Mouse (Mus musculus) liver, embryonic 11.5 days (tissue): Measurements from ENCODE around the gene Erbb3. TPM values are rescaled to one million over a fixed set of nuclear protein-coding genes. Genes with fewer than 3 reads are reported as not detected.
"Not testable (repeated sequence)": the region's sequence is repeated elsewhere in the genome, so short reads cannot be mapped to it uniquely, and the experiment has no call there.

Experiments
- ATAC-seq: fragments of 200-750 bp; cut with Nextera tagmentation; replicated peaks from 2 replicates; pipeline ENCODE4 v1.8.0; 2017; ENCODE audit warnings: moderate number of reproducible peaks, mild to moderate bottlenecking, moderate TSS enrichment, moderate library complexity; ENCODE audit not compliant: low FRiP score
- DNase-seq: peaks from one replicate; pipeline ENCODE4 v3.0.0-alpha.2; 2017; ENCODE audit warnings: low spot score
- H3K27ac ChIP-seq: fragments of 300-500 bp; sonication (generic); 2 replicates; pipeline ENCODE4 v1.5.1; 2014; ENCODE audit warnings: mild to moderate bottlenecking, low read depth, low read length, control low read depth
- H3K27me3 ChIP-seq: fragments of 300-500 bp; sonication (generic); replicated peaks from 2 replicates; pipeline ENCODE4 v1.6.1; 2014; ENCODE audit warnings: low read length, mixed read lengths; ENCODE audit not compliant: control insufficient read depth, insufficient read depth
- H3K36me3 ChIP-seq: fragments of 300-500 bp; sonication (generic); 2 replicates; pipeline ENCODE4 v1.6.1; 2014; ENCODE audit warnings: mild to moderate bottlenecking, low read length, moderate library complexity, mixed read lengths; ENCODE audit not compliant: control insufficient read depth, insufficient read depth
- H3K4me1 ChIP-seq: fragments of 300-500 bp; sonication (generic); replicated peaks from 2 replicates; pipeline ENCODE4 v1.6.1; 2014; ENCODE audit warnings: low read length, mixed read lengths; ENCODE audit not compliant: control insufficient read depth, insufficient read depth
- H3K4me2 ChIP-seq: fragments of 300-500 bp; sonication (generic); 2 replicates; pipeline ENCODE4 v1.6.1; 2014; ENCODE audit warnings: mild to moderate bottlenecking, control low read depth, moderate library complexity
- H3K4me3 ChIP-seq: fragments of 300-500 bp; sonication (generic); 2 replicates; pipeline ENCODE4 v1.5.1; 2014; ENCODE audit warnings: low read depth, low read length, control low read depth
- H3K9ac ChIP-seq: fragments of 300-500 bp; sonication (generic); 2 replicates; pipeline ENCODE4 v1.6.1; 2014; ENCODE audit warnings: low read depth, low read length, control low read depth
- H3K9me3 ChIP-seq: fragments of 300-500 bp; sonication (generic); 2 replicates; pipeline ENCODE4 v1.6.1; 2016; ENCODE audit warnings: low read length, inconsistent platforms, mixed read lengths; ENCODE audit not compliant: control insufficient read depth
- WGBS: fragments of 180-500 bp; shearing (Covaris S2); extraction: QIAGEN DNeasy Blood & Tissue Kit; methylation state at CpG from one replicate; pipeline ENCODE4 v1.1.7; 2014; 5-methylcytosine and 5-hydroxymethylcytosine counted together
- polyA plus RNA-seq: library from polyadenylated mRNA; unstranded; fragments of >200 nt; fragmentation: Nextera tagmentation; extraction: Ambion mirVana; gene quantifications from 2 replicates; pipeline ENCODE4 v1.2.1, GENCODE M21; 2014

Erbb3 gene
- polyA plus RNA-seq, 1 experiment from 2014 or later = 3.0 TPM

- Histone ChIP-seq H3K4me2 (peak overlapping the region; percentile 76), H3K9me3 (no peaks in the 10 kb centered on the region), H3K9ac (peak overlapping the region; percentile 8; the same call in 1 of the 2 replicates), H3K27ac (no peak overlapping the region), H3K4me3 (peak overlapping the region; percentile 91), H3K36me3 (peaks cover 42% of the 10 kb centered on the region), H3K27me3 (no peaks in the 10 kb centered on the region), H3K4me1 (peaks cover 9% of the 10 kb centered on the region; the same call in 1 of the 2 replicates)
- ATAC-seq (no peak), DNase-seq (no peak)
- 87% methylated on average over 6 of the region's 6 CpGs for WGBS
Observed at GRCm38 (mm10) chr10:128563544-128563943, 25.9 kb downstream of the Erbb3 start.

GRCm38 (mm10) chr10:128556963-128557362 lies 32.5 kb downstream of the Erbb3 start:
- DNase-seq (no peak), ATAC-seq (no peak)
- 85% methylated on average over 6 of the region's 6 CpGs for WGBS
- Histone ChIP-seq H3K4me3 (no peak overlapping the region), H3K36me3 (peaks cover 42% of the 10 kb centered on the region), H3K9me3 (no peaks in the 10 kb centered on the region), H3K9ac (no peak overlapping the region), H3K27ac (no peak overlapping the region), H3K4me1 (no peaks in the 10 kb centered on the region), H3K4me2 (no peak overlapping the region), H3K27me3 (no peaks in the 10 kb centered on the region)

DNA sequence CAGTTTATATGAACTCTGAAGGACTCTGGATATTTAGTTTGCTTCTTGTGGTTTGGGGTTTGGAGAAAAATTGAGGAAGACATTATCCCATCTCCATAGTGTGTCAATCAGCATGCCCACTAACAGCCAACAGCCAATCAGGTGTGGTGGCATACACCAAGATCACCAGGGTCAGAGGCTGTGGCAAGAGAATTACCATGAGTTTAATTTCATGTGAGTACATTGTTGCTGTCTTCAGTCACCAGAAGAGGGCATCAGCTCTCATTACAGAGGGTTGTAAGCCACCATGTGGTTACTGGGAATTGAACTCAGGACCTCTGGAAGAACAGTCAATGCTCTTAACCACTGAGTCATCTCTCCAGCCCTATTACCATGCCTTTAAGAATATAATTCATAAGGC lies 33.2 kb downstream of the Erbb3 start:
- no peak overlapping the region for H3K27ac ChIP-seq
- DNase-seq (no peak), ATAC-seq (no peak; the same call in 1 of the 2 replicates)
- no peaks in the 10 kb centered on the region for H3K9me3 ChIP-seq
- peaks cover 37% of the 10 kb centered on the region for H3K36me3 ChIP-seq
- no peak overlapping the region for H3K9ac ChIP-seq
- no peak overlapping the region for H3K4me2 ChIP-seq
- H3K27me3 ChIP-seq = no peaks in the 10 kb centered on the region
- H3K4me3 ChIP-seq = no peak overlapping the region
- H3K4me1 ChIP-seq = no peaks in the 10 kb centered on the region

DNA sequence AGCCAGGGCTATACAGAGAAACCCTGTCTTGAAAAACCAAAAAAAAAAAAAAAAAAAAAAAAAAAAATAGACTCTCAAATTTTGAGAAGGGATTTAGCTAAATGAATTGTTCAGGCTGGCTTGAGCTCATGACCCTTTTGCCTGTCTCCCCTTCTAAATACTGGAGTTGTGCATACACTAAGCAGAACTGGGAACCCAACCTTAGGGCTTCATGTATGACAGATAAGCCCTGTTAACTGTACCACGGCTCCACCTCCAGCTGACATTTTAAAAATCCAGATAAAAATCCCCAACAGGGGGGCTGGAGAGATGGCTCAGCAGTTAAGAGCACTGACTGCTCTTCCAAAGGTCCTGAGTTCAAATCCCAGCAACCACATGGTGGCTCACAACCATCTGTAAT lies 33.9 kb downstream of the Erbb3 start:
- H3K9ac ChIP-seq, H3K4me2 ChIP-seq, H3K4me1 ChIP-seq, H3K4me3 ChIP-seq, H3K9me3 ChIP-seq, H3K27ac ChIP-seq, DNase-seq, H3K27me3 ChIP-seq: not testable (repeated sequence)
- H3K36me3 ChIP-seq = peaks cover 31% of the 10 kb centered on the region
- WGBS = 71% methylated on average over 1 of the region's 1 CpGs
- ATAC-seq = 0 out of 2 replicates have a peak, but pooled peaks have one; percentile 24

DNA sequence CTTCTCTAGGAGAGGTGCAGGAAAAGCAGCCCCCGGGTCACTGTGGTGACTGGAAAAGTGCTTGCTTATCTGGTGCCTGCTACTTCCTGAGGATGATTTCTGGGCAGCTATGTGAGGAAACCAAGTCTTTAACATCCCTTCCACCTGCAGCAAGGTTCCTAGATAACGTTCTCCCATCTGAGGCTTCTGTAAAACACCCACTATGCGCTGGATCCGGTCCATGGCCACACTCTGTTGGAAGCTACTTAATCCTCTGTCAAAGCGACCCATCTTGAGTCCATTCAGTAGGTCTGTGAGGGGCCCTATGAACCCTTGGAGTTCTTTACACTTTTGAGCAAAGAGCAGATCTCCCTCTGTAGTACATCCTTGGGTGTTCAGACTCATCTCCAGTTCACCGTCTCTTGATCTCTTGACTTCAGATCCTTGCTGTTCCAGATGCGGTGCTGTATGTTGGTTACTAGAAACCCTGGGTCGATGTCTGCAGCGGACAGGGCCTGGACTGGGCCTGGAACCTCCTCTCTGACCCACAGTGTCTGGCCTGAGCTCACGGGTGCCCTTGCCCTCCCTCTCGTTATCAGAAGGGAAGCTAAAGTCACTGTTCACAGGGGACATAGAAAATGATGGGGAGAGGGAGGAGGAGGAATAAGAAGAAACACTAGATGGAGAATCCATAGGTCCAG lies 39.2 kb downstream of the Erbb3 start:
- not testable (repeated sequence) for H3K36me3 ChIP-seq, H3K4me2 ChIP-seq, H3K27ac ChIP-seq, H3K4me3 ChIP-seq, H3K9me3 ChIP-seq, H3K27me3 ChIP-seq, H3K9ac ChIP-seq, H3K4me1 ChIP-seq, ATAC-seq, DNase-seq
- WGBS = 68% methylated on average over 11 of the region's 11 CpGs

GRCm38 (mm10) chr10:128549682-128550057 lies 39.8 kb downstream of the Erbb3 start:
- not testable (repeated sequence) for ATAC-seq, DNase-seq, H3K9me3 ChIP-seq, H3K36me3 ChIP-seq, H3K4me1 ChIP-seq, H3K27me3 ChIP-seq
- Histone ChIP-seq H3K27ac (peak overlapping the region; percentile 49), H3K4me2 (peak overlapping the region; percentile 78), H3K4me3 (0 out of 2 replicates have a peak overlapping the region, but pooled peaks have one; percentile 8), H3K9ac (peak overlapping the region; percentile 53; the same call in 1 of the 2 replicates)
- 58% methylated on average over 6 of the region's 6 CpGs for WGBS

DNA sequence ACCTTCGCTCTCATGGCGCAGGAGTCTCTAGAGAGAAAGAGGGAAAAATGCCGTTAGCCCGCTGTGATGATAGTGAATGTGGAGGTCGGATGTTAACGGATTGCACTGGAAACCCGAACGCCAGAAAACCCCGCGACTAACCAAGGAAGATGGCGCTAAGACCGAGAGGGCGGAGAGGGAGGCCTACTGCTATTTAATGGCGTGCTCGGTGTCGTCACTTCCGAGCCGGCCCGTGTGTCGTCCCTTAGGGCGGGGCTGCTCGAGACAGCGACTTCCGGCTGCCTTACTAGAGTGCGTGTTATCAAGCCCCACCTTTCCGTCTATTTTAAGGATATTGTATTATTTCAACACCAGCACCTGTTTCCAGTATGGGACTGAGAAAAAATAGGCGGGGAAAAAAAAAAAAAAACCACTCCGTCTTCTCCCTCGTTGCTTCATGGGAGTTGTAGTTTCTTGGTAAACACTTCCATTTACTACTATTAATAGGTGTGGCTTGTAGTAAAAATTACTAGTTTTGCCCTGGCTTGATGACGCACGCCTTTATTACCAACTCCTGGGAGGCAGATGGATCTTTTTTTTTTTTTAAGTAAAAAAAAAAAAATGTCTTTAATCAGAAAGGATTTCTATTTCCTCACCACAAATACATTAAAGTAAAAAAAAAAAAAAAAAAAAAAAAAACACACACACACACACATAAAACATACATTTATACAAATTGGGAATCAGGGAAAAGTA lies 40.3 kb downstream of the Erbb3 start, which contains the start of gene Rpl41:
Gene Rpl41 (minus strand): TSS at position 359 of the 735 bp plus-strand sequence.
- H3K4me3 ChIP-seq = peak within 1 kb of the TSS; percentile 68
- H3K27ac ChIP-seq = peak within 1 kb of the TSS; percentile 83
- peaks cover 8% of the 10 kb centered on the region for H3K36me3 ChIP-seq
- H3K9ac ChIP-seq = peak within 1 kb of the TSS; percentile 83
- ATAC-seq (peak; percentile 84), DNase-seq (peak; percentile 91)
- H3K4me1 ChIP-seq = peaks cover 7% of the 10 kb centered on the region; the same call in 1 of the 2 replicates
- H3K9me3 ChIP-seq = no peaks in the 10 kb centered on the region
- H3K27me3 ChIP-seq = no peaks in the 10 kb centered on the region
- peak within 1 kb of the TSS; percentile 78 for H3K4me2 ChIP-seq
- under 1% methylated on average over 31 of the region's 31 CpGs for whole genome bisulfite sequencing

DNA sequence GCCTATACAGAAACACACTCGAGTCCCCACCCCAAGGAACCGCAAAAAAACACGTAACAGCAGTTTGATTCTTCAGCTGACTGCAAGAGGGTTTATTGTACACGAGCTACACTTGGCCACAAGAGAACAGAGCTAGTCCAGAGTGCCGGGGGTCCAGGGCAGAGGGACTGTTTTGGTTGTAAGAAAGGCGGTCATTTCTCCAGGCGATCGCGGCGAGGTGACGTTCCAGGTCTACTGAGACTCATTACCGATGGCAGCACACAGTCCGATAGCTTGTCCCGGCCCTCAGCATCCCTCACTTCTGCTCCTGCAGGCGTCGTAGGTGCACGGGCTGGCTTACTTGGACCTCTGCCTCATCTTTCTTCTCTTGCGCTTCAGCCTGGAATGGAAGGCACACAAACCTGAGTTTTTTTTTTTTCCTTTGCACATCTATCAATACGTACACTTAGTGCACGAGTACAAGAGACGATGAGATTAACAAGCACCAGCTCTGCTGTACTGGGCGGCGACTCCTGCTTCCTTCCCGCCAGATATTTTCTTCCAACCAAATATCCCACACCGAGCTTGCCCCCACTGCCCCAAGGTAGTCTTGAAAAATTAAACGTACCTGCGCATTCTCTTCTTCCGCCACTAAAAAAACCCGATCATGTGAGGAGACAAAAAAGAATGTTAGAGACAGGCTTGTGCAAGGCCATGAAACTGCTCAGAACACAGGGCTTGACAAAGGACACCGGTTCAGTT lies 41.2 kb downstream of the Erbb3 start:
- Histone ChIP-seq H3K4me3 (peak overlapping the region; percentile 68), H3K27ac (peak overlapping the region; percentile 83), H3K36me3 (peaks cover 16% of the 10 kb centered on the region), H3K4me2 (peak overlapping the region; percentile 78), H3K9ac (peak overlapping the region; percentile 83)
- WGBS = under 1% methylated on average over 28 of the region's 30 CpGs
- ATAC-seq, H3K27me3 ChIP-seq, H3K4me1 ChIP-seq, DNase-seq, H3K9me3 ChIP-seq: not testable (repeated sequence)
